Mouse (Mus musculus): Measurements from ENCODE around the gene Fam221b.

The Fam221b gene

DNA sequence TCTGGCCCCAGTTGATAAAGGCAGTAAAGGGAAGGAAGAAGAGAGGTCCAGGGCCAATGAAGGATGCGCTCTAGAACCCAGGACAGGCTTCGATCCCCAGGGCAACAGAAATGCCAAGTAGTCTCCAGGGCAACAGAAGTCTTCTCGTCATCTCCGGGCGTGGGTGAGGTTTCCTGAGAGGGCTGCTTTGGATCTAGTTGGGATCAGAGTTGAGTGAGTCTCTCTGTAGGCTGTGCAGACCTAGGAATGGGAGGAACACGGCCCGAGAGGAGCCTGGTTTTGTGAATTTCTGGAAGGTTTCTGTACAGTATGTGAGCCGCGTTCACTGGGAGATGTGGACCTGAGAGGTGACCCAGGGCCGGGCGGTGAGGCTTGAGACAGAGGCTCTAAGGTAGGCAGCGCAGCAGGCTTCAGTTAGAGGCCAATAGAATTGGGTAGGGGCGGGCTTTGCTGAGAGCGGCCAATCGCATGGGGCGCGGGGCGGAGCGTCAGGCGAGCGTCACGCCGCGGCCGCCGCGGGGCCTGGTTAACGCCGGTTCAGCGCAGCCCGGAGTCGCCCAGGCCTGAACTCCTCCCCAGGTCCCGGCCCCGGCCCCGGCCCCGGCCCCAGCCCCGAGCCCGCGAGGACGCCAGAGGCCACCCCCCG is at the start of gene Fam221b, which contains the start of gene Tmem8b:
Gene Fam221b, minus strand, starts transcription at position 364 of the 646 bp plus-strand sequence.
Gene Tmem8b, plus strand, starts transcription at position 190 of the 646 bp plus-strand sequence.
- peak; percentile 80 for DNase-seq (ENCODE audit: low spot score)

DNA sequence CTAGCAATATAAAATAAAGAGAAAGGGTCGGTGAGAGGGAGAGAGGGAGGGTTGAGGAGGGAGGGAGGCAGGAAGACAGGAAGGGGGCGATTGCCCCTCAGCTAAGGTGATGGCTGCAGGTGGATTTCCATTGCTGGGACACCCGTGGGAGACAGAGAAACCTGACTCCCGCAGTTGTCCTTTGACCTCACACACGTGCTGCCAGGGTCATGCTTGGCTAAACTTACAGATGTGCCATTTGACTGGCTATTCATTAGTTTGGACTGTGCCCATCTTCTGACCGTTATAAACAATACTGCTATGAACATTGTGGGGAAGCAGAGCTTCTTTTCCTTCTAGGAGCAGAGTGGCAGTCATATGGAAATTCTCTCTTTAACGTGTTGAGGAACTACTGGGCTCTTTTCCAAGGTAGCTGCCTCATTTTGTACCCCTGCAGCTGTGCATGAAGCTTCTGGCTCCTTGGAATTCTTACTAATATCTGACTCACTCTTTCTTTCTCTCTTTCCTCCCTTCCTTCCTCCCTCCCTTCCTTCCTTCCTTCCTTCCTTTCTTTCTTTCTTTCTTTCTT is 44.8 kb upstream of the Fam221b start:
- DNase-seq (ENCODE audit: low spot score): no peak

DNA sequence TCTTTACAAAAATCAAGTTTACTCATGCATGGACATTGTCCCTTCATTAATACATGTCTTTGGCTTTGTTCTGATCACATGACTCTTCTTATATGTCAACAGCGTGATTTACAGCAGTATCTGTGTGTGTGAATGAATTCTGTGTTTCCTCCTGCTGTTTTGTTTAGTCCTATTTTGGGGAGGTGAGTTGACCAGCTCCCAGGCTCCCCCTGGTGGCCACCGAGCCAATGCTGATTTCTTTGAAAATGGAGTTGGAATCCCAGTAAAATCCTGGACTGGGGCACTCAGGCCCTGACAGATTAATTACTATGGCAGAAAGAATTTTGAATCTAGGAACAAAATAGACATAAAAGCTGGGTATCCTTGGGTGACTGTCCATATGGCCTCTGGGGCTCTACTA is 42.9 kb upstream of the Fam221b start:
- DNase-seq (ENCODE audit: low spot score): peak; percentile 81

DNA sequence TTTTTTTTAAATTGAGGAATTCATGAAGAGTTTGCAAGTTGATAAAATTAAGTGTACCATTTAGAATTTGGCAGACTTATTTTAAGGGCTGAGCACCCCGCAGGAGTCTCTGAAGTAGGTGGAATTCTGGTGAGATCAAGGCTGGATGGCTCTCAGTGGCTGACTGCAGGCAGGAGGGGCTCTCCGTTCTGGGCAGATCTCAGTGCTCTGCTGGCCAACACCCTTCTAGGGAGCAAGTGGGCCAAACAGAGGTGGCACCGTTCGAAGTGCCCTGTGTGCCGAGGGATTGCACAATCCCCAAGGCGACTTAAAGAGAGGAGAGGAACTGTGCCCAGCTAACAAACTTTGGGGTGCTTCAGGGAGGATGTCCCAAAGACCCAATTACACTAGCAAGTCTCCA is 40.9 kb upstream of the Fam221b start, which contains the start of gene Olfr71:
Gene Olfr71, minus strand, starts transcription at position 387 of the 400 bp plus-strand sequence.
- no peak for DNase-seq (ENCODE audit: low spot score)

DNA sequence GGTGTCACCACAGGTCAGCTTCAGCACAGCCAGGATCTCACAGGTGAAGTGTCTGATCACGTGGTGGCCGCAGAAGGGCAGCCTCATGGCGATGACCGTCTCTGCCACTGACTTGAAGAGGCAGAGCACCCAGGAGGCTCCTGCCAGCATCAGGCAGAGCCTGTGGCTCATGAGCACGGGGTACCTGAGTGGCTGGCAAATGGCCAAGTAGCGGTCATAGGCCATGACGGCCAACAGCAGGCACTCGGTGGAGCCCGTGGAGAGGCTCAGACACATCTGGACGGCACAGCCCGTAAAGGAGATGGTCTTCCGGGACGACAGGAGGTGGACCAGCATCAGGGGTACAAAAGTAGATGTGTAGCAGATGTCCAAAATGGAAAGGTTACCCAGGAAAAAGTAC is 37.0 kb upstream of the Fam221b start:
- no peak for DNase-seq (ENCODE audit: low spot score)

- DNase-seq (ENCODE audit: low spot score): peak; percentile 16
These were observed 34.9 kb upstream of the Fam221b start for GRCm38 (mm10) chr4:43703851-43704250.

GRCm38 (mm10) chr4:43703439-43703838 is 34.5 kb upstream of the Fam221b start:
- DNase-seq (ENCODE audit: low spot score): no peak

DNA sequence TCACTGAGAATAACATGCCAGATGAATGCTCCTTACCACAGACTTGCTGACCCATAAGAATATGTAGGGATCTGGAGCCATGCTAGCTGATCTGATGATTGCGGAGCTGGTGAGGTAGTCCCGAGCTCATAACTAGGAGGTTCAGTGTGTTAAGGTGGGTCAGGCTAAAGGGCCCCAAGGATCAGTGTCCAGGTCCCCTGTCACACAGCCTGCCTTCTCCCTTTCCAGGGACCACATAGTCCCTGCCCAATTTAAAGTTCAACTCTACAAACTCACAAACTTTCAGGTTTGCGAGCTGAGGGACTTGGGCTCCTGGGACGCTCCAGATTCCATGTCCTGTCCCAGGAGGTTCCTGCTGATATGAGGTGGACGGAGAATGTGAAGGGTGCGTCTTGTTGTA is 31.8 kb upstream of the Fam221b start, which contains the start of gene Olfr70:
Gene Olfr70, minus strand, starts transcription at position 101 of the 400 bp plus-strand sequence.
- DNase-seq (ENCODE audit: low spot score): no peak

GRCm38 (mm10) chr4:43696561-43696960 is 27.6 kb upstream of the Fam221b start:
- no peak for DNase-seq (ENCODE audit: low spot score)

- peak; percentile 18 for DNase-seq (ENCODE audit: low spot score)
These were observed 26.3 kb upstream of the Fam221b start for GRCm38 (mm10) chr4:43695249-43695671.

GRCm38 (mm10) chr4:43694439-43695248 is 25.7 kb upstream of the Fam221b start:
- no peak for DNase-seq (ENCODE audit: low spot score)

DNA sequence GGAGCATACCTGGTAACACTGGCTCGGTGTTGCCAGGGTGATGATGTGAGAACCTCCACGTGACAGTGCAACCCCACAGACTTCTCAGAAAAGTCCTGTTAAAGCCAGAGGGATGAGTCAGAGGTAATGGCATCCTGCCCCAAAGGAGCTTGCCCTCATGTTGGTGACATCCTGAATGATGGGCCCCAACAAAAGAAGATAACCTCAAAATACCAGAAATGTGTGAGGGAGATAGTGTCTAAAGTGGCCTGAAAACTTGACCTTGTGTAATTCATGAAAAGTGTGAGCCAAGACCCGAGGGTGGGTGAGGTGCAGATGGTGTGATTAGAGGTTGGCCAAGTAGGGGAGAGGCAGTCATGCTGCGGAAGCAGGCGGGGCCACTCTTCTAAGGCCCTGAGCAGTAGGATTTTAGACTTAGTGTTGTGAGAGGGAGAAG is 24.9 kb upstream of the Fam221b start:
- DNase-seq (ENCODE audit: low spot score): peak; percentile 22

DNA sequence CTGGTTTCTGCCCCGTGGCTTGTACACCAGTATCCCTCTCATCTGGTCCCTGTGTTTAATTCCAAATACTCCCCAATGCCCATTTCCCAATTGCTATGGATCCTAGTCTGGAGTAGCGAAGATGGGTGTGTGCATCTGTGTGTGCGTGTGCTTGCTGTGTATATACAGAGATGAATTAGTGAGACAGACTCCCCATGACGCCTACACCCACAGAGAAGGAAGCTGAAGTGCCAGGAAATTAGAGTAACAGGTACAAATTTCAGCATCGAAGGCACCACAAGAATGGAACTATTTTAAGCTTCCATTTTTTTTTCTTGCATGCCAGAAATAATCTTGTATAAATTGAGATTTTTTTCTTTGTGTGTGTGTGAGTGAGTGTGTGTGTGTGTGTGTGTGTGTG is 22.1 kb upstream of the Fam221b start:
- no peak for DNase-seq (ENCODE audit: low spot score)

GRCm38 (mm10) chr4:43690021-43690420 is 21.1 kb upstream of the Fam221b start:
- DNase-seq (ENCODE audit: low spot score): no peak

DNA sequence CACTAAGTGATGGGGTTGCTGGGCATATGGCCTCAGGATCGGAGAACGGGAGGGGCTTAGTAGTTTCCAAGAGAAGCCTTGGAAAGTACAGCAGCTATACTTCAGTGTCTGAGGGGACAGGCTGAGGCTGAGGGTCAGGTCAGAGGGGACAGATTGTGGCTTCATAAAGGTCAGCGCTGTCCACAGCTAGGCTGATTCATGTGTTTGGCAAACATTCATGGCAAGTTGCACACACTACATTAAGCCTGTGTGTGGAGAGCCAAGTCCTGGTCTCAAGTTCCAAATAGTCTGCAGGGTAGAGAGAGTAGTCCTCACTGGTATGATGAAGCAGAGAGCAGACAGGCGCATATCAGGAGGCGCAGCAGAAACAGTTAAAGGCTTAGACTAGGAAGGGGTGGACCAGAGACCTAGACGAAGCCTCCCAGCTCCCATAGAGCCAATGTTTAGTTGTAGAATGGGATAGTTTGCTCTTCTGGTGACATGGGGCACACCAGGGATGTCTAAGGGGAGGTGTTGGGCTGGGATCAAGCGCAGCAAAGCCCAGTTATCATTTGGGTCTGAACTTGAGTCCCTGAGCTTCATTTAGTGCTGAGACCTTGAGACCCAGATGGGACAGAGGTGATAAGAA is 10.6 kb upstream of the Fam221b start:
- DNase-seq (ENCODE audit: low spot score): peak; percentile 79

DNA sequence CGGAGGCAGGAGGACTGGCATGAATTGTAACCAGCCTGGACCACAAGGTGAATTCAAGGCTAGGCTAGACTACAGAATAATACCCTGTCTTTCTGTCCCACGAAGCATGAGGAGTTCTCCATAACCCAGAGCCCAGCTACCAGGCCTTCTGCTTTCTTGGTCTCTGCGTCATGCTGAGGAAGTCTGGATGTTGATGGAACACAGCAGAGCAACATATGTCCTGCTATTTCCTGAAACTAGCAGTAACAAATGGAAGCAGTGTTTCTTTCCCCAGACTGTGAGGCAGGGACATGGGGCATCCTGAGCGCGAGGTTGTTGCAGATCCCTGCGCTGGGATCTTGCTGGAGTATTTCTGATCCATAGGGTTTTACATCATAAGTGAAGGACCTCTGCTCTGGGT is 9.6 kb upstream of the Fam221b start:
- no peak for DNase-seq (ENCODE audit: low spot score)

- DNase-seq (ENCODE audit: low spot score): no peak
These were observed 6.7 kb upstream of the Fam221b start for GRCm38 (mm10) chr4:43675608-43676007.

DNA sequence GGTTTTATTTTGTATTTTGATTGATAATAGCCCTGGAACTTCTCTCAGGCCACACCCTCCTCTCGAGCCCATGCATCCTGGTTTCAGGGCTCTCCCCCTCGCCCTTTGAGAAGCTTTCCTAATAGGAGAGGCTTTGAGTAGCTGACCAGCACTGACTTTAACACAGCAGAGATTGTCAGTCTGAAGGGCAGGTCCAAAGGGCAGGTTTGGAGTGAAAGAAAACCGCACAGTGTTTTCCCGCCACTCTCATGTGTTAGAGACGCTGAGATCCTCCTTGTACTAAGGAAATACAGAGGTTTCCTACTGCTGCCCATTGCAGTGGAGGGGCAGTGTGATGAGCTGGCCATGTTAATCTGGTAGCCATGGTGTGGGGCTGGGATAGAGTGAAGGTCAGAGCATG is 6.0 kb upstream of the Fam221b start:
- no peak for DNase-seq (ENCODE audit: low spot score)

- DNase-seq (ENCODE audit: low spot score): no peak
These were observed 4.8 kb upstream of the Fam221b start for GRCm38 (mm10) chr4:43673703-43674102.

- DNase-seq (ENCODE audit: low spot score): peak; percentile 96
These were observed 3.1 kb upstream of the Fam221b start for GRCm38 (mm10) chr4:43672070-43672469.

- no peak for DNase-seq (ENCODE audit: low spot score)
These were observed 466 bp upstream of the Fam221b start for GRCm38 (mm10) chr4:43669428-43669794.

- peak; percentile 21 for DNase-seq (ENCODE audit: low spot score)
These were observed 2.5 kb downstream of the Fam221b start for GRCm38 (mm10) chr4:43666412-43666811.
